Mouse (Mus musculus) stomach, embryonic 16.5 days (tissue): ENCODE measurements around the gene Gm10840. TPM values are rescaled to one million over a fixed set of nuclear protein-coding genes. Genes with fewer than 3 reads are reported as not detected.

Experiments used
- ATAC-seq: fragments of 200-750 bp; cut with Nextera tagmentation; 2 replicates; pipeline ENCODE4 v1.8.0; 2017; ENCODE audit warnings: moderate number of reproducible peaks, moderate TSS enrichment; ENCODE audit not compliant: insufficient read depth, low FRiP score
- H3K27ac ChIP-seq: fragments of 300-500 bp; sonication (generic); 2 replicates; pipeline ENCODE4 v1.5.1; 2014; ENCODE audit warnings: low read length
- H3K27me3 ChIP-seq: fragments of 300-500 bp; sonication (generic); 2 replicates; pipeline ENCODE4 v1.6.1; 2014; ENCODE audit warnings: low read length, control low read depth, mixed read lengths; ENCODE audit not compliant: control insufficient read depth, insufficient read depth
- H3K36me3 ChIP-seq: fragments of 300-500 bp; sonication (generic); 2 replicates; pipeline ENCODE4 v1.6.1; 2014; ENCODE audit warnings: low read length; ENCODE audit not compliant: control insufficient read depth, insufficient read depth
- H3K4me1 ChIP-seq: fragments of 300-500 bp; sonication (generic); 2 replicates; pipeline ENCODE4 v1.6.1; 2014; ENCODE audit warnings: low read length, control low read depth, mixed read lengths; ENCODE audit not compliant: control insufficient read depth, insufficient read depth
- H3K4me2 ChIP-seq: fragments of 300-500 bp; sonication (generic); 2 replicates; pipeline ENCODE4 v1.6.1; 2014; ENCODE audit warnings: low read depth, low read length, mixed read lengths
- H3K4me3 ChIP-seq: fragments of 300-500 bp; sonication (generic); replicated peaks from 2 replicates; pipeline ENCODE4 v1.5.1; 2014; ENCODE audit warnings: mild to moderate bottlenecking, low read length
- H3K9ac ChIP-seq: fragments of 300-500 bp; sonication (generic); 2 replicates; pipeline ENCODE4 v1.6.1; 2014; ENCODE audit warnings: low read length
- H3K9me3 ChIP-seq: fragments of 300-500 bp; sonication (generic); replicated peaks from 2 replicates; pipeline ENCODE4 v1.6.1; 2016; ENCODE audit warnings: low read length, control low read depth; ENCODE audit not compliant: control insufficient read depth
- WGBS: fragments of 180-500 bp; shearing (Covaris S2); extraction: QIAGEN DNeasy Blood & Tissue Kit; methylation state at CpG from one replicate; pipeline ENCODE4 v1.1.7; 2014; 5-methylcytosine and 5-hydroxymethylcytosine counted together
- polyA plus RNA-seq: library from polyadenylated mRNA; unstranded; fragments of >200 nt; fragmentation: Nextera tagmentation; extraction: Ambion mirVana; gene quantifications from 2 replicates; pipeline ENCODE4 v1.2.1, GENCODE M21; 2015

The Gm10840 gene
- polyA plus RNA-seq, 1 experiment from 2014 or later, result not detected

DNA sequence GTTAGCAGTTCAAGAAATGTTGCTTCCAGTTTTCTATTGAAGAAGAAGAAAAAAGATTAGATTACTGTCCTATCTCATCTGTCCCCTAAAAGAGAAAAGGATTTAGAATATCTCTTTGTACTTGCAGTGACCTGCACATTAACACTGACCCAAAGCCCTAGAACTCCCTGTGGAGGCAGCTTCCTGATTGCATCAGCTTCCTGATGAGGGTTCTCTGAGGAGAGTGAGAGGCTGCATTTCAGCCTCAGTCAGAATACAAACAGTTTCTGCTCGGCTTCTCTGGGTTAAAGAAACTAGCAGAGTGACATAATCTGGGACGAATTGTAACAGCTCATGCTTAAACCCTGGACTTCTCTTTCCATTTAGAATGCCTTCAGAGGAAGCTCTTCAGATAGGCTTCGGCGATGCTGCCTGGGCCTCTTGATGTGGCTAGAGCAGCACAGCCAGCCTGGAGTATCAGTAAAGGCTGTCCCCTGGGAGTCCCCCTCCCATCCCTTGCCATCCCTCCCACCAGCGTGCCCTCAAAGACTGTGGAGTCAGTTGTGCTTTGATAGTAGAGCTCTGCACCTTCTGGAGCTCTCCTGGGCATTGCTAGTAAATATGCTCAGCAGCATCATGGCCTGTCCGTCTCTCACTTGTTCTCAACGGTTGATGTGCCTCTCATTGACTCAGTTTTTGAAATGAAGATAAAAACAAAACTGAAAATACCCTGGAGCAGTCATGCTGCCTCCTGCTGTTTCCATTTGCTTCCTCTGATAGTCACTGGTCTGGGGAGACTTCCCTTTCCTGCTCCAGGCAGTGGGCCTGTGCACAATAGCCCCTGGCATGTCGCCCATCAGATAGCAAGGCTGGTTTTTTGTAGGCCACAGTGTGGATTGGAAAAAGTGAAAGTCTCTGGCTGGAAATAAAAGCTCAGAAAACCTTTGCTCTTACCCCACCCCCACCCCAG is 25.8 kb upstream of the Gm10840 start:
- Histone ChIP-seq H3K9ac (peak overlapping the region; percentile 43), H3K36me3 (no peaks in the 10 kb centered on the region), H3K4me2 (peak overlapping the region; percentile 33; the same call in 1 of the 2 replicates), H3K9me3 (no peaks in the 10 kb centered on the region), H3K4me1 (peaks cover 4% of the 10 kb centered on the region; the same call in 1 of the 2 replicates), H3K27ac (peak overlapping the region; percentile 83), H3K27me3 (no peaks in the 10 kb centered on the region), H3K4me3 (peak overlapping the region; percentile 4; the same call in 1 of the 2 replicates)
- WGBS, result 40% methylated on average over 8 of the region's 8 CpGs
- peak; percentile 83; the same call in 1 of the 2 replicates for ATAC-seq

DNA sequence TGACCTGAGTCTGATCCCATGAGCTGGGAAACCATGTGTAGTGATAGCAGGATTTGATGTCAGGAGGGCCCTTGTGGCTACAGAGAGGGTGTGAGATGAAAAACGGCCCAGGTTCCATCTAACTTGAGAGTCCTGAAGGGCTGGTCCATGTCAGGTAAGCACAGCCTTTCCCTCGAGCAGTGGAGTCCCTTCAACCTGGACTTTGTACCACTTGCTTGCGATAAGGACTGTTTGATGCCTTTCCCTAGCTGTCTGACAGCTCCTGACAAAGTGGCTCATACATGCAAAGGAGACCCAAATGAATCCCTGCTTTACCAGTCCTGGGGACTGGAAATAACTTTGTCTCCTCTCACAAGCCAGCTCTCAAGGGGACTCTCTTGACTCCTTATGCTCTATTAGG is 9.4 kb upstream of the Gm10840 start:
- no peak overlapping the region for H3K27ac ChIP-seq
- H3K9ac ChIP-seq, result no peak overlapping the region
- H3K27me3 ChIP-seq, result no peaks in the 10 kb centered on the region
- H3K4me1 ChIP-seq, result no peaks in the 10 kb centered on the region
- no peaks in the 10 kb centered on the region for H3K9me3 ChIP-seq
- peaks cover 28% of the 10 kb centered on the region for H3K36me3 ChIP-seq
- ATAC-seq, result no peak
- WGBS, result 74% methylated on average over 3 of the region's 3 CpGs
- H3K4me2 ChIP-seq, result no peak overlapping the region
- no peak overlapping the region for H3K4me3 ChIP-seq

DNA sequence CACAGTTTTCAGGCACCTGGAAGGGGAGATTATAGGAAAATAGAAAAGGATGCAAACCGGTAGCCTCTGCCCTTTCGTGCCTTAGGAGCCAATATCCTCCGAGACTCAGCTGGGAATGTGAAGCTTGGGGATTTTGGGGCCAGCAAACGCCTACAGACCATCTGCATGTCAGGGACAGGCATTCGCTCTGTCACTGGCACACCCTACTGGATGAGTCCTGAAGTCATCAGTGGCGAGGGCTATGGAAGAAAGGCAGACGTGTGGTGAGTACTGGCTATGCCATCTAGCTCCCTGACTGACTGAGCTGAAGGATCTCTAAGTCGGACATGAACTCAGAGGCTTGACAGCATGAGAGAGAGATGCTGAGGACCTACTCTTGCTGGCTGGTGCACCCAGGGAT is 8.5 kb upstream of the Gm10840 start:
- Histone ChIP-seq H3K27me3 (no peaks in the 10 kb centered on the region), H3K4me1 (no peaks in the 10 kb centered on the region), H3K9ac (no peak overlapping the region), H3K4me2 (no peak overlapping the region), H3K4me3 (no peak overlapping the region), H3K36me3 (peaks cover 32% of the 10 kb centered on the region), H3K27ac (no peak overlapping the region), H3K9me3 (no peaks in the 10 kb centered on the region)
- no peak for ATAC-seq
- 82% methylated on average over 8 of the region's 8 CpGs for WGBS

DNA sequence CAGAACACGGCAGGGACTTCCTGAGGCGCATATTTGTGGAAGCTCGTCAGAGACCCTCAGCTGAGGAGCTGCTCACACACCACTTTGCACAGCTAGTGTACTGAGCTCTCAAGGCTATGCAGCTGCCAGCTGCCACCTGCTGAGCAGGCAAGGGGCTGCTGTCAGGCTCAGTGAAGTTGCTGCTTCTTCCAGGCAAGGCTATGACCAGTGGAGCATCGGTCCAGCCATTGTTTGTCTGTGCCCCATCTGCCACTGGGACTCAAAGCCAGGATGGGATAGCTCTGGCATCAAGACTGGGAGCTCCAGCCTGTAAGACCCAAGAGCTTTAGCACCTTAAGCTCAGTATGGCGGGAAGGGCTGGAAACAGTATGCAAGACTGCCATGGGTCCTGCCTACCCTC is 6.6 kb upstream of the Gm10840 start:
- H3K36me3 ChIP-seq, result peaks cover 32% of the 10 kb centered on the region
- peaks cover 5% of the 10 kb centered on the region for H3K4me1 ChIP-seq
- whole genome bisulfite sequencing, result 83% methylated on average over 5 of the region's 5 CpGs
- no peak overlapping the region for H3K9ac ChIP-seq
- no peak for ATAC-seq
- H3K27ac ChIP-seq, result no peak overlapping the region
- no peaks in the 10 kb centered on the region for H3K9me3 ChIP-seq
- H3K27me3 ChIP-seq, result no peaks in the 10 kb centered on the region
- H3K4me2 ChIP-seq, result no peak overlapping the region
- no peak overlapping the region for H3K4me3 ChIP-seq

DNA sequence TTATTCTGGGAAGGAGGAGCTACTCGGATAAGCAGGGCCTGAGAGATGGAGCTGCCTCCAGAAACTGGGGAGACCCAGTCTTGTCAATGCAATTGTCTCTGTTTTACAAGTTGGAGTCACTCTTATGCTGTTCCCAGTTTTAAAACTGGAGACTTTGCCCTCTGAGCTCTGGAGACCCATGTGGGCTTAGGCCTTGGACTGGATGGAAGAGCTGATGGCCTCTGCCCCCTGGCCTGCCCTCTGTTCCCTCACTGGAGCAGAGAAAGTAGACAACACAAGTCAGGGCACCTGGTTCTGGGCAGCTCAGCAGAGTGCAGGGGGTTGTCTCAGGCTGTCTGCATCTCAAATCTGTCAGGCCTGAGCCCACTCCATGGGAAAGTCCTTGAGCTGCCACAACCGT is 5.9 kb upstream of the Gm10840 start:
- H3K36me3 ChIP-seq, result peaks cover 31% of the 10 kb centered on the region
- peaks cover 11% of the 10 kb centered on the region for H3K4me1 ChIP-seq
- H3K9me3 ChIP-seq, result no peaks in the 10 kb centered on the region
- H3K27me3 ChIP-seq, result no peaks in the 10 kb centered on the region
- H3K9ac ChIP-seq, result no peak overlapping the region
- H3K27ac ChIP-seq, result no peak overlapping the region
- H3K4me2 ChIP-seq, result no peak overlapping the region
- 59% methylated on average over 2 of the region's 2 CpGs for WGBS
- no peak for ATAC-seq
- no peak overlapping the region for H3K4me3 ChIP-seq

DNA sequence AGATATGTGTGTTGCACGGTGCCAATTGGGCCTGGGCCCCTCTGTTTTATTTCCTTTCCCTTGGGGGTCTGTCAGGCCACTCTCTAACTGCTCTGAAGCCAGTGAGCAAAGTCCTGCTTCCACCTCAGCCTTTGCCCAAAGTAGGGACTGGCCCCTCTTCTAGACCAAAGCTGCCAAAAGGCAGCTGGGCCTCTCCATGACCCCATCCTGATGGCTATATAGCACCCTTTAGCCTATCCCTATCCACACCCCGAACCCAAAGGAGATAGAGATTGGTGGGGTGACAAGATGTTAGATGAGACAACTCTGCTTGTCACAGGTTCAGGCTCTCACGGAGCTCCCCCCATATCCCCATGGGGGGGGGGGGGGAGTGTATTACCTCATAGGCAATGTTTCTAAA is 4.9 kb upstream of the Gm10840 start:
- no peak overlapping the region for H3K4me3 ChIP-seq
- no peak for ATAC-seq
- no peaks in the 10 kb centered on the region for H3K9me3 ChIP-seq
- no peaks in the 10 kb centered on the region for H3K27me3 ChIP-seq
- peaks cover 22% of the 10 kb centered on the region for H3K36me3 ChIP-seq
- H3K9ac ChIP-seq, result no peak overlapping the region
- no peak overlapping the region for H3K27ac ChIP-seq
- WGBS, result 59% methylated on average over 3 of the region's 3 CpGs
- H3K4me2 ChIP-seq, result no peak overlapping the region
- H3K4me1 ChIP-seq, result peaks cover 13% of the 10 kb centered on the region

DNA sequence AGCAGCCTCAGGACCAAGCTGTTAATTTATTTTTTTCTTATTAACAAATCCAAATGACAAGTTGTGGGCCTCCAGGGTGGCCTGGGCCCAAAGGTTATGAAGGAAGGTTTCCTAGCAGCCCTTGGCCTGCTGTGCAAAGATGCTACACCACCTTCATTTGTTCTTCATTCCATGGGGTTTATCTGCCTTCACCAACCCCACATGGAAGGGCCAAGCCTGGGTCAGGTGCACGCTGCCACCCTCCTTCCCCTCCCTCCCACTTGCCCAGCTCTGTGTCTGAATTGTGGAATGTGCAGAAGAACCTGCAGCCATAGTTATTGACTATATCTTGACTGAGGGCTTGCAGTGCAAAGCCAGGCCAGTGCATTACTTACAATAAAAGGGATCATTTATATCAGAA is 4.4 kb upstream of the Gm10840 start:
- WGBS, result 77% methylated on average over 1 of the region's 1 CpGs
- Histone ChIP-seq H3K4me3 (no peak overlapping the region), H3K27me3 (no peaks in the 10 kb centered on the region), H3K4me2 (no peak overlapping the region), H3K4me1 (peaks cover 18% of the 10 kb centered on the region), H3K9ac (no peak overlapping the region), H3K9me3 (no peaks in the 10 kb centered on the region), H3K36me3 (peaks cover 17% of the 10 kb centered on the region), H3K27ac (no peak overlapping the region)
- no peak for ATAC-seq

DNA sequence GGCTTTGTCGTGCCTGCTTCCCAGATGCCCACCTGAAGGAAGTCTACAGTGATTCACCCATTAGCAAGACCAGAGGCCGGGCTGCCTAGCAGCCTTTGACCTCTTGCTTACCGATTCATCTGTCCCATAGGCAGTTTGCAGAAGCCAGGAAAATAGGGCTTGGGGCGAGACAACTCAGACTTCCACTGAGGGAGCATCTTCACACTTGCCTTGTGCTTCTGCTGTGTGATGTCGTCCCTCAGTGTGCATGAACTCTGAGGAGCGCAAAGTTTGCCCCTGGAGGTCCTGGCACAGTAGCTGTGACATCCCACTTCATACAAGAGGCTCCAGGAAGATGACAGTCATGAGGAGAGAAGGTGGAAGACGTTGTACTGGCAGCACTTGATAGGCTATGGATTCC is 3.5 kb upstream of the Gm10840 start:
- H3K4me3 ChIP-seq, result no peak overlapping the region
- no peak overlapping the region for H3K4me2 ChIP-seq
- H3K4me1 ChIP-seq, result peaks cover 20% of the 10 kb centered on the region
- H3K9me3 ChIP-seq, result no peaks in the 10 kb centered on the region
- no peak overlapping the region for H3K9ac ChIP-seq
- peaks cover 9% of the 10 kb centered on the region for H3K36me3 ChIP-seq
- no peak overlapping the region for H3K27ac ChIP-seq
- H3K27me3 ChIP-seq, result no peaks in the 10 kb centered on the region
- no peak for ATAC-seq
- 79% methylated on average over 7 of the region's 7 CpGs for WGBS

DNA sequence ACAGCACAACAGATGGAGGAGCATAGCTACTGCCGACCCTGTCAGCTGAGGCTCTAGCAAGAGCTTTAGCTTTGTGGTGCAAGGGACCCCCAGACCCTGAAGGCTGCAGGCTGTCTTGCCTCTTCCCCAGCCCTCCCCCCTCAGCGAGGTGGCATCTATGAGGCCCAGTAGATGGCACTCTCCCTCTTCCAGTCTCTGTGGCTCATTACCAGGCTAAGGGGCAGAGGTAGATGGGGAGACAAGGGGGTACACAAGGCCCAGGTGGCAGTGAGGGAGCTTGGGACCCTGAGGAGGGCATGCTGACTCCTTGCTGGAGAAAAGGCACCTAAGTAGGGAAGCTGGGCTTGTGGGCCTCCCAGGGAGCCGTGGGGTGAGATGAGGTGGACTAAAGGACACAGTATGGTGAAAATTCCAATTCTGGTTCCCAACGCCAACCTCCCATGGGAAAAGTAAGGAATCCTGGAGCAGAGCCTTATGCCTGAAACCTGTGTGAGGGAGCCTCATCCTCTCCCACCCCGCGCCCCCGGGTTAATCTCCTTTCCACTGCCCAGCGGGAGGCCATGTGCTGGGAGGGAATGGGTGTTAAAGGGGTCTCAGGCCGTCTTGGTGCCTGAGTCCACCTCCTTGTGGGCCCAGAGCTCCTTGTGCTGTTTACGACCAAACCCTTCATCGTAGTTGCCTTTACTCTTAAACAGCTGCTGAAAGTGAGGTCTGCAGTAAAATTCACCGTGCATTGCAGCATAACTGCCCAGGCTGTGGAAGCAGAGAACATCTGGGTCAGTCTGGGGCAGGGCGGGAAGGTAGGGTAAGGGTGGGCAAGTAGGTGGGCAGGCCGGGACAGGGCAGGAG is 2.3 kb upstream of the Gm10840 start:
- Histone ChIP-seq H3K4me3 (peak overlapping the region; percentile 76), H3K36me3 (peaks cover 7% of the 10 kb centered on the region; the same call in 1 of the 2 replicates), H3K27ac (0 out of 2 replicates have a peak overlapping the region, but pooled peaks have one; percentile 89), H3K4me1 (peaks cover 20% of the 10 kb centered on the region), H3K9ac (peak overlapping the region; percentile 95), H3K4me2 (peak overlapping the region; percentile 92), H3K9me3 (no peaks in the 10 kb centered on the region), H3K27me3 (no peaks in the 10 kb centered on the region)
- ATAC-seq, result no peak
- WGBS, result 57% methylated on average over 14 of the region's 14 CpGs
